In the genomic region with DNA sequence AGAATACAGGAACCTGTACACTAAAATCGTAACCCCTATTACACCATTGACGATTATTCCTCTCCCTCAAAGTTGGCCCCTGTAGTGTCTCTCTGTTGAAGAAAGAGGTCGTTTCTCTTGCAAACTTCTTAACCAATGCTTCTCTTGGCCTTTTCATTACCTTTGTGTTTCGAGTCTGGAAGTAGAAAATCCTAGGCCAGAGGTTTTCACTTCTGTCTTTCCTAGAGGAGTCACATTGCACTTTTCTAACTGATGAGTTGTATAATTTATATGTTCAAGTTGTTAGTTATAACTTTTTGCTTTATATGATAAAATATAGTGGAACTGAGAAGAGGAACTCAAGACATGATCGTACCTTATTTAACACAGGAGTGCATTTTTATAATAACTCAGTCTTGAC, we compare ENCODE assay signal across 23 mouse cellular contexts.
DNase-seq lines count a peak whose midpoint lies in the region; ATAC-seq and TF ChIP-seq lines count a peak whose summit lies in the region.
"Had no signal": no experiment of that assay in that cellular context is flagged by ENCODE, and none has a peak within 500 bp of the region (broad histone marks: within the 10 kb centered on the region; RNA-seq: fewer than 3 reads in every experiment).

No protein-coding gene starts in this region.

- no peak overlapping the region for H3K9ac ChIP-seq in hindbrain, postnatal 0 days (replicated peaks; ENCODE audit: low read length)
- no peak overlapping the region for H3K9ac ChIP-seq in hindbrain, embryonic 14.5 days
- H3K9ac ChIP-seq in midbrain, embryonic 16.5 days (ENCODE audit: low read depth, low read length), result no peak overlapping the region
- no peak overlapping the region for H3K9ac ChIP-seq in midbrain, embryonic 13.5 days (replicated peaks)
- no peak overlapping the region for H3K9ac ChIP-seq in CH12.LX (ENCODE audit: insufficient read depth, low read depth)
- H3K9ac ChIP-seq: embryonic facial prominence, embryonic 13.5 days; forebrain, embryonic 13.5 days; heart, embryonic 13.5 days; hindbrain, embryonic 13.5 days had no signal

- TF ChIP-seq RAD21 in CH12.LX (IDR thresholded peaks at IDR 0.05; ENCODE audit: low read depth, low read length), result no peak

- peak overlapping the region; percentile 31 for H3K4me2 ChIP-seq in hindbrain, postnatal 0 days (ENCODE audit: low read depth, low read length)
- no peak overlapping the region for H3K4me2 ChIP-seq in hindbrain, embryonic 14.5 days (replicated peaks)
- H3K4me2 ChIP-seq in midbrain, embryonic 16.5 days (ENCODE audit: low read length), result peak overlapping the region; percentile 27; the same call in 1 of the 2 replicates
- H3K4me2 ChIP-seq in midbrain, embryonic 13.5 days (replicated peaks), result no peak overlapping the region
- peak overlapping the region; percentile 44; the same call in 1 of the 2 replicates for H3K4me2 ChIP-seq in CH12.LX (ENCODE audit: insufficient read depth, low read depth, poor library complexity, severe bottlenecking)
- H3K4me2 ChIP-seq: embryonic facial prominence, embryonic 13.5 days; forebrain, embryonic 13.5 days; heart, embryonic 13.5 days; hindbrain, embryonic 13.5 days had no signal

- no peak for TF ChIP-seq CTCF in hindbrain, postnatal 0 days (IDR thresholded peaks at IDR 0.05; ENCODE audit: low read depth)
- no peak for TF ChIP-seq CTCF in CH12.LX (conservative IDR thresholded peaks at IDR 0.05 in 1 of 2, IDR thresholded peaks at IDR 0.05 in 1 of 2; ENCODE audit: low read depth in 2 of 2, low read length in 2 of 2)

- H3K27ac ChIP-seq in hindbrain, postnatal 0 days, result no peak overlapping the region
- H3K27ac ChIP-seq in hindbrain, embryonic 14.5 days, result no peak overlapping the region
- no peak overlapping the region for H3K27ac ChIP-seq in midbrain, embryonic 16.5 days (ENCODE audit: low read length)
- no peak overlapping the region for H3K27ac ChIP-seq in midbrain, embryonic 13.5 days
- no peak overlapping the region for H3K27ac ChIP-seq in CH12.LX (ENCODE audit: insufficient read depth, low read depth)
- H3K27ac ChIP-seq: embryonic facial prominence, embryonic 13.5 days; forebrain, embryonic 13.5 days; gastrocnemius, adult 2 months; heart, embryonic 13.5 days; hindbrain, embryonic 13.5 days had no signal

- no peaks in the 10 kb centered on the region for H3K9me3 ChIP-seq in hindbrain, postnatal 0 days (ENCODE audit: low read length)
- no peaks in the 10 kb centered on the region for H3K9me3 ChIP-seq in hindbrain, embryonic 14.5 days (ENCODE audit: control insufficient read depth, low read length)
- H3K9me3 ChIP-seq in midbrain, embryonic 16.5 days (replicated peaks; ENCODE audit: control insufficient read depth, low read length, poor library complexity, severe bottlenecking), result no peaks in the 10 kb centered on the region
- no peaks in the 10 kb centered on the region for H3K9me3 ChIP-seq in midbrain, embryonic 13.5 days
- H3K9me3 ChIP-seq in CH12.LX (replicated peaks; ENCODE audit: low read length), result peaks cover 3% of the 10 kb centered on the region
- H3K9me3 ChIP-seq: embryonic facial prominence, embryonic 13.5 days; forebrain, embryonic 13.5 days; heart, embryonic 13.5 days; hindbrain, embryonic 13.5 days had no signal

- H3K4me1 ChIP-seq in hindbrain, postnatal 0 days (ENCODE audit: insufficient read depth, low read length), result peaks cover 3% of the 10 kb centered on the region; the same call in 1 of the 2 replicates
- H3K4me1 ChIP-seq in hindbrain, embryonic 14.5 days (replicated peaks; ENCODE audit: control insufficient read depth, insufficient read depth, low read length), result no peaks in the 10 kb centered on the region
- H3K4me1 ChIP-seq in midbrain, embryonic 16.5 days (ENCODE audit: control insufficient read depth, insufficient read depth, low read length), result peaks cover 12% of the 10 kb centered on the region; the same call in 1 of the 2 replicates
- H3K4me1 ChIP-seq in midbrain, embryonic 13.5 days (replicated peaks), result peaks cover 15% of the 10 kb centered on the region; the same call in 1 of the 2 replicates
- peaks cover 7 to 51% of the 10 kb centered on the region in 2 experiments for H3K4me1 ChIP-seq in CH12.LX (ENCODE audit: control insufficient read depth in 1 of 2, insufficient read depth in 2 of 2)
- H3K4me1 ChIP-seq: embryonic facial prominence, embryonic 13.5 days had no signal

- no peak for TF ChIP-seq POLR2A in CH12.LX (IDR thresholded peaks at IDR 0.05; ENCODE audit: low read depth, low read length)

- peaks cover 5% of the 10 kb centered on the region; the same call in 1 of the 2 replicates for H3K79me2 ChIP-seq in CH12.LX (replicated peaks; ENCODE audit: control insufficient read depth, extremely low read depth, insufficient read depth, poor library complexity, severe bottlenecking)

- TF ChIP-seq EP300 in CH12.LX (IDR thresholded peaks at IDR 0.05; ENCODE audit: low read length), result no peak

- ATAC-seq in hindbrain, postnatal 0 days, result no peak
- no peak for ATAC-seq in hindbrain, embryonic 14.5 days (ENCODE audit: low FRiP score)
- ATAC-seq in midbrain, embryonic 16.5 days, result no peak
- ATAC-seq in midbrain, embryonic 13.5 days, result no peak
- ATAC-seq: activated CD4-positive, CD25-positive, alpha-beta regulatory T cell, adult 4 months; CD4-positive, CD25-positive, alpha-beta regulatory T cell, adult 4 months; forebrain, embryonic 13.5 days; Patski had no signal

- DNase-seq in hindbrain, postnatal 0 days (ENCODE audit: low spot score), result no peak
- no peak for DNase-seq in hindbrain, embryonic 14.5 days (ENCODE audit: low spot score)
- DNase-seq in CH12.LX (ENCODE audit: extremely low read depth), result no peak
- peak; percentile 14 for DNase-seq in splenic B cell, adult 2 months (ENCODE audit: low read depth, low spot score)
- DNase-seq in lung, postnatal 36 days, result no peak
- DNase-seq: adrenal gland, postnatal 14 days; B cell, adult 2 months; cerebellum, adult 11-12 months; cerebellum, adult 9-10 months; cerebellum, postnatal 25 days; gastrocnemius, adult 2 months; gastrocnemius, postnatal 36 days; heart, adult 11 months; heart, postnatal 36 days had no signal

- H3K36me3 ChIP-seq in hindbrain, postnatal 0 days (ENCODE audit: insufficient read depth, low read length), result no peaks in the 10 kb centered on the region
- no peaks in the 10 kb centered on the region for H3K36me3 ChIP-seq in hindbrain, embryonic 14.5 days (replicated peaks; ENCODE audit: control insufficient read depth, insufficient read depth)
- no peaks in the 10 kb centered on the region for H3K36me3 ChIP-seq in midbrain, embryonic 16.5 days (ENCODE audit: control insufficient read depth, insufficient read depth, low read length)
- H3K36me3 ChIP-seq in midbrain, embryonic 13.5 days, result no peaks in the 10 kb centered on the region
- peaks cover 0 to 4% of the 10 kb centered on the region in 2 experiments for H3K36me3 ChIP-seq in CH12.LX (replicated peaks in 1 of 2; ENCODE audit: control insufficient read depth in 1 of 2, insufficient read depth in 1 of 2, low read length in 1 of 2)
- H3K36me3 ChIP-seq in splenic B cell, adult 2 months (ENCODE audit: control insufficient read depth, insufficient read depth, low read length, poor library complexity, severe bottlenecking), result no peaks in the 10 kb centered on the region
- H3K36me3 ChIP-seq: embryonic facial prominence, embryonic 13.5 days; heart, embryonic 13.5 days; hindbrain, embryonic 13.5 days had no signal

- in situ Hi-C loops in CH12.LX (cut with MboI; ENCODE audit: low pct_ligation_motif_present, low pct_unique_long_range_greater_than_20kb, low sequenced_read_pairs), result no loop called here

- no peaks in the 10 kb centered on the region for H3K27me3 ChIP-seq in hindbrain, postnatal 0 days (ENCODE audit: insufficient read depth, low read length)
- no peaks in the 10 kb centered on the region for H3K27me3 ChIP-seq in hindbrain, embryonic 14.5 days (ENCODE audit: control insufficient read depth, insufficient read depth, low read length)
- no peaks in the 10 kb centered on the region for H3K27me3 ChIP-seq in midbrain, embryonic 16.5 days (ENCODE audit: control insufficient read depth, insufficient read depth, low read depth, low read length)
- no peaks in the 10 kb centered on the region for H3K27me3 ChIP-seq in midbrain, embryonic 13.5 days
- no peaks in the 10 kb centered on the region for H3K27me3 ChIP-seq in CH12.LX (replicated peaks)
- H3K27me3 ChIP-seq in splenic B cell, adult 2 months (ENCODE audit: control insufficient read depth, insufficient read depth, low read length, poor library complexity, severe bottlenecking), result no peaks in the 10 kb centered on the region
- H3K27me3 ChIP-seq: embryonic facial prominence, embryonic 13.5 days; forebrain, embryonic 13.5 days; heart, embryonic 13.5 days; hindbrain, embryonic 13.5 days; Patski had no signal

- dilution Hi-C loops in CH12.LX (cut with MboI; ENCODE audit: extremely low pct_ligation_motif_present, extremely low pct_unique_long_range_greater_than_20kb, low sequenced_read_pairs), result no loop called here

- WGBS in hindbrain, postnatal 0 days, result 85% methylated on average over 5 of the region's 5 CpGs
- WGBS in hindbrain, embryonic 14.5 days, result 86% methylated on average over 5 of the region's 5 CpGs
- WGBS in midbrain, embryonic 16.5 days, result 79% methylated on average over 5 of the region's 5 CpGs
- 84% methylated on average over 5 of the region's 5 CpGs for WGBS in midbrain, embryonic 13.5 days

- H3K4me3 ChIP-seq in hindbrain, postnatal 0 days (ENCODE audit: low read length), result no peak overlapping the region
- H3K4me3 ChIP-seq in hindbrain, embryonic 14.5 days (replicated peaks; ENCODE audit: low read length), result no peak overlapping the region
- H3K4me3 ChIP-seq in midbrain, embryonic 16.5 days (ENCODE audit: low read depth, low read length), result no peak overlapping the region
- H3K4me3 ChIP-seq in midbrain, embryonic 13.5 days (replicated peaks), result no peak overlapping the region
- no peak overlapping the region for H3K4me3 ChIP-seq in CH12.LX (replicated peaks in 1 of 3; ENCODE audit: low read depth in 2 of 3, low read length in 2 of 3, poor library complexity in 1 of 3)
- H3K4me3 ChIP-seq: embryonic facial prominence, embryonic 13.5 days; forebrain, embryonic 13.5 days; gastrocnemius, adult 2 months; heart, embryonic 13.5 days; hindbrain, embryonic 13.5 days had no signal

TF ChIP-seq in CH12.LX, 34 proteins besides CTCF, POLR2A, EP300 and RAD21 (continues in another document):
- TF ChIP-seq BHLHE40 (IDR thresholded peaks at IDR 0.05; ENCODE audit: low read depth, low read length) (no peak), POLR2AphosphoS2 (IDR thresholded peaks at IDR 0.05; ENCODE audit: low read depth, low read length) (no peak), MEF2A (IDR thresholded peaks at IDR 0.05; ENCODE audit: borderline replicate concordance, low read depth, low read length) (no peak), ZC3H11A (IDR thresholded peaks at IDR 0.05; ENCODE audit: low read depth, low read length) (no peak), MYC (IDR thresholded peaks at IDR 0.05; ENCODE audit: low read depth, low read length) (no peak), CHD2 (IDR thresholded peaks at IDR 0.05; ENCODE audit: low read length) (no peak), KAT2A (IDR thresholded peaks at IDR 0.05; ENCODE audit: insufficient replicate concordance, low read length) (no peak), JUND (conservative IDR thresholded peaks at IDR 0.05; ENCODE audit: low read depth, low read length) (no peak), ZMIZ1 (IDR thresholded peaks at IDR 0.05; ENCODE audit: low read depth, low read length) (no peak), MAFK (IDR thresholded peaks at IDR 0.05; ENCODE audit: insufficient replicate concordance, low read length) (no peak)

Comparison
In these comparisons a context has a peak if more than half of its experiments do, and no peak if none do; other contexts are left out.
1. H3K4me2 ChIP-seq: peak in hindbrain, postnatal 0 days (single experiment), midbrain, embryonic 16.5 days (single experiment) and CH12.LX (single experiment); none in hindbrain, embryonic 14.5 days (single experiment) and midbrain, embryonic 13.5 days (single experiment).